Mouse (Mus musculus) thymus, postnatal 10 days (tissue): ENCODE results near the gene Lipi.

ENCODE experiments used
- DNase-seq, 2 experiments: peaks; one replicate each; pipeline ENCODE4 v3.0.0; 2021; ENCODE audit warnings: low spot score in 2 of 2

The Lipi gene

DNA sequence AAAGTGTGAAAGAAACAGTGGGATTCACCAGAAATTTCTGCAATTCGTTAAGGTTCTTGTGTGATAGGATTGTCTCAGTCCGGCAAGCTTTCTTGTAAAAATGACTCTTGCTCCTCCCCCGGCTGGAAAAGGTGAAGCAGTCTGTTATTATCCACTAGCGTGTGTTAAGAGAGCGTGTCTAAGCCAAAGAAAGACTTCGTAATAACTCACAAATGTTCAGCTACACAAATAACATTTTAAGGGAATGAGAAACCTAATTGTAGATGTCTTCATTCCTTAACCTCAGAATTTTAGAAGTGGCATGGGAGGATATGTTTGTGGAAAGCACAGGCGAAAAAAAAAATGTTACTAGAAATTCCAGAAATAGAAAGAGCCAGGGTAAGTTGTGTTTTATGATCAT, at the start of gene Lipi:
Gene Lipi (minus strand): TSS at position 101 of the 400 bp plus-strand sequence.
- DNase-seq: no peak

DNA sequence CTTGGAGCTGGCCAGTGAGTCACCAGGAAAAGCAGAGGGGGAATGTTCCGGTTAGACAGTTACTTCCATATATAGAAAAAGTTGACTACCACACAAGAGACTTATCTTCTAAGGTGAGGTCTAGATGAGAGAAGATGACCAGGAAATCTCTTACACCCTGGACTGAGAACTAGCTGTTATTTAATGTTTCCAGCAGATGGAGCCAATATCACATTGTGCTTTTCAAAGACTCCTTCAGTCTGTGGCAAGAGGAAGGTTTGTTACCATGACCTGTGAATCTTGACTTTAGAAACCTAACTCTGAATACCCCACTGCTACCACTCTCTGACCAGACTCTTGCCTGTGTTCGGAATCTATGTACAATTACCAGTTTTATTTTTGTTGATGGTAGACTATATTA, 42.0 kb upstream of the Lipi start:
- DNase-seq: no peak

DNA sequence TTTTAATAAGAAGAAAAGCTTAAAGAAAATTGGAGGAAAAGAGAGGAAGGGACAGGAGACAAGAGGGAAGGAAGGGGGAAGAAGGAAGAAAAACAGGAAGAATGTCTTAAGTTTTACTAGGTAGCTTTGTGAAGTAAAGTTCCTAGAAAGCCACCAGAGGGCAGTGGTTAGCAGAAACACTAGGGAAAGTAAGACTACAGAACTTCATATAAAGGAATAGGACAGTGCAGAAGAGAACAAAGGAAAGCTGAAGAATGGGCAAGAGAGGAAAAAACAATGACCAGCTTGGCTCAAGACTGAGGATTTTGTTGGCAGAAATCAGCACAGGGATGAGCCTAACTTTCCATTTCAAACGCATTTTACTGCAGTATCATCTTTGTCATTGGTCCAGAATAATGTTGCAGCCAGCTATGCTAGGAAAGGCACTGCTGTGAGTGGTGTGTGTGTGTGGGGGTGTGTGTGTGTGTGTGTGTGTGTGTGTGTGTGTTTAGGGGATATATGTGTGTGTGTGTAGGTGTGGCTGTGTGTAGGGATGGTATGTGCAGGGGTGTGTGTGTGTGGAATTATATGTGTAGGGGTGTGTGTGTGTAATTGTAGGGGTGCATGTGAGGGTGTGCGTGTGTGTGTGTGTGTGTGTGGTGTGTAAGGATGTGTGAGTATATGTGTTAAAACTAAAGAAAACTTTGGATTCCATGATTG, 31.9 kb upstream of the Lipi start:
- DNase-seq: peak in 1 of 2 experiments; percentile 33

DNA sequence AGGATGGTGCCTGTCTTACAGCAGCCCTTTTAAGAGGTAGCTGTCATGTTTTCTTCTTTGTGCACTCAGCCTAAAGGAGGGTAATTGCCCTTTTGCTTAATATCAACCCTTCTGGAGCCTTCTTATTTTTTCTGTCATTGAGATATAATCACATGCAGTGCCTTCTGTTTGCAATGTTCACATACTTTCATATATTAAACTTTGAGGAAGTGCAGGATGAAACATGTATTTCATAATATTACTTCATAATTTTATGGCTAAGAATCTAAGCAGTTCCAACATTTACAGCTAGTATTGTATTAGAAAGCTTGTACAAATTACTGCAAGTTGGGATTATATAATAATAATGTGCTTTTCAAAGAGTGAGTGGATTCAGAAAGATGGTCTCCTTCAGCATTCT, 26.7 kb upstream of the Lipi start:
- no peak for DNase-seq

DNA sequence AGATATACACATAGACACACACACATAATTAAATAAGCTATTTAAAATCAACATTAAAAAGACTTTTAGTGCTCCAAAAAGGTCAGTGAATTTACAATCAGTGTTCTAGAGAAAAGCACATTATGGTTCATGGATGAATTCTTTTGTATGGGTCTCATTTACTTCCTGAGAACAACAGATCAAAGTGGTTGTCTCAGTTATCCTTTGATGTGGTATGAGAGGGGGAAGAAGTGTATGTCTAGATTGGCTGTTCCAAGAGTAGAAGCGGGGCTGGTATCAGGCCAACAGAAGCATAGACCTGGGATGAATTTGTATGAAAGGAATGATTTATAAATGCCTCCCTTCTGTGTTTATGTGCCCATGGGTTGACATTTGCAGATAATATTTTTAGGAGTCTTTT, 20.6 kb upstream of the Lipi start:
- no peak for DNase-seq

DNA sequence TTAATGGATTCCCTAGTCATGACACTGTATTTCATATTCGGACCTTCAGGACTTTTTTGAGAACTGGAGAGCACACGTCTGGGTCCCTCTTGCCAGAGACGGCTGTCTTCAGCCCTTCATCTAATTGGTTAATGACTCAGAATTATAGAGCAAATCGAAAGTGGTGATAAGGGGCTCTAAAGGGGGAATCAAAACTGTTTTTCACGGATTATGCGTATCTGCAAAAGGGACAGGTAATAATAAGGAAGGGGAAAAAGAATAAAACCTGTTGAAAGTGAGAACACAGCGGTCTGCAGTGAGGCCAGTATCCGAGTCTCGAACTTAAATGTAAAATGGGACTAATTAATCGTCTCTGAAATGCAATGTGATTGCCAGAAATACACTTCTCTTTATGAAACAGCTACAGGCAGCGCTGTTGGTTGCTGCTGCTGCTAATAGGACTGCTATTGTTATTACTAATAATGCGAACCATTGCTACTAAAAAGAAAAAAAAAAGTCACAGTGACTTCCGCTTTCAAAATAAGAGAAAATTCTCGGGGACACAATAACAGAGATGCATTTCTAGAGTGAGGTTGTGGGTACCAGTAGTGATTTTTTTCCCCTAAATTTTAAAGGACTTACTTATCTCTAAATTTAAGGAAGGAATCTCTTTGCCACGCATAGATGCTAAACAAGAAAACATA, 7.8 kb upstream of the Lipi start:
- no peak for DNase-seq

DNA sequence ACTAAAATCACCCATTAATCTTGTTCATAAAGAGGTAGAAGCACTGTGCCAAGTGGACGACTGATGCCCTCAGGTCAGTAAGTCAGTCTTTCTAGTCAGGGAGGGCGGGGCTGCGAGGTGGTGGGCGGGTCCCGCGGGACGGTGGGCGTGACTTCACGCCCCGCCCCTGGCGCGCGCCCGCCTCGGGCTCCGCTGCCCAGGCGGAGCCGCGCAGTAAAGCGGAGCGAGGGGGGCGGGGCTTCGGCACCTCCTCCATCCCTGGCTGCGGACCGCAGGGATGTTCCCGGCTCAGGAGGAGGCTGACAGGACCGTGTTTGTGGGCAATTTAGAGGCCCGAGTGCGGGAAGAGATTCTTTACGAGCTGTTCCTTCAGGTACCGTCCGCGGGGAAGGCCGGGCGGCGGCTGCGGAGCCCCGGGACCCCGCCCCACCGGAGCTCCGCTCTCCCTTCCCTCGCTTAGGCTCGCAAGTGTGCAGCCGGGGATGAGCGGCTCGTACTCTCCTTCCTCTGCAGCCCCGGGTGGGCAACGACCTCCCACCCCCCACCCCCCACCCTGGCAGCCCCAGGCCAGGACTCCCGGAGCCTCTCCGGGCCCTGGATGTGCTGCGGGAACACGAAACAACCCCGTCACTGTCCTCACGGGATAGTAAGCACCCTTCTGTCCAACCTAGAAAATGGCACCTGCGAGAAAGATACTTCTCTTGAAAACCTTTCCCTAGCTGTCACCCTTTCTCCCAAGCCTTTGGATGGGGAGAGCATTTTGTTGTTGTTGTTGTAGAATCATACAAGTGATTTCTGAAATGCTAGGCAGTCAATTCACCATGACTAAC, 7.0 kb upstream of the Lipi start, which contains the start of gene Rbm11:
Gene Rbm11 (plus strand): TSS at position 174 of the 830 bp plus-strand sequence.
- DNase-seq: peak; percentile 44 to 62

DNA sequence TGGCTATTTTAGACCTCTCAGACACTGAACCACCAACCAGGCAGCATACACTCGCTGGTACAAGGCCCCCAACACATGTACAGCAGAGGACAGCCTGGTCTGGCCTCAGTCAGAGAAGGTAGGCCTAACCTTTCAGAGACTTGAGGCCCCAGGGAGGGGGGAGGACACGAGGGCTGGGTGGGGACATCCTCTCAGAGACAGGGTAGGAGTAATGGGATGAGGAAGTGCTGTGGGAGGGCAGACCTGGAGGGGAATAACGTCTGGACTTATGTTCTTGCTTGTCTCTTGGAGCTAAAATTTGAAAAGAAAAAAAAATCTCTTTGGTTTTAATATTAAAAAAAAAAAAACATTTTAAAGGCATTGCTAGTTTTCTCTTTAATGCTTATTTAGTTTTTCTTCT, 605 bp upstream of the Lipi start:
- no peak for DNase-seq

DNA sequence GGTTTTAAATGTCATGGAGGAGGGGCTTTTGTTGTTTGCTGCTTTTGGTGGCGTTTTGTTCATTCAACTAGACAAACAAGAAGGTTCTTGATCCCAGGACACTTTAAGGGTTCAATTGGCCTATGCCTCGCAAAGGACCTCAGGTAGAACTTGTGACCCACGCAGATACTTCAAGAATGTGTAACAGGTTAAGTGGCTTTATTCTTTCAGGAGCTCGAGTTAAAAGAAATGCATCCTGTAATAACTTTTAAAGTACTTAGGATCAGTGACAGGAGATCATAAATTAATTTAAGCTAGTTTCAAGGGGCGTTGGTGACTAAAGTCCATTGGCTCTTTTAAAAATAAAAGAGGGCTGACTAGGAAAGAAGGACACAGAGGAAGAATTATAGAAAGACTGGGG, 3.6 kb downstream of the Lipi start:
- DNase-seq: no peak

DNA sequence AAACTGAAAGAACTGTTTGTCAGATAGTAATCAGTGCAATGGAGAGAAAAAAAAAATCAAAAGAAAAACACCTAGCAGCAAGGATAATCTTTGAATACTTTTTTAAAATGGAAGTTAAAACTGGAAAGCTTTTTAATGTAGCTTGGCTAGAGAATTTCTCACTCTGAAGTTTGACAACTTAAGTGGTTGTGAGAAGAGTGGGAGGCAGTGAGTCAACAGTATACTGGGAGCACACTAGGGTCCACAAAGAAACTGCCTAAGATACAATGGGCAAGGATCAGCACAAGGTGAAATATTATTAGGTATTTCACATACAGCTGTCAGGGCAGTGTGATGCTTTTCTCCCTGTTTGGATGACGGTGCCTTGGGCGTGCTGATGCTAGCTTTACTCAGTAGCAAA, 23.0 kb downstream of the Lipi start:
- no peak for DNase-seq

DNA sequence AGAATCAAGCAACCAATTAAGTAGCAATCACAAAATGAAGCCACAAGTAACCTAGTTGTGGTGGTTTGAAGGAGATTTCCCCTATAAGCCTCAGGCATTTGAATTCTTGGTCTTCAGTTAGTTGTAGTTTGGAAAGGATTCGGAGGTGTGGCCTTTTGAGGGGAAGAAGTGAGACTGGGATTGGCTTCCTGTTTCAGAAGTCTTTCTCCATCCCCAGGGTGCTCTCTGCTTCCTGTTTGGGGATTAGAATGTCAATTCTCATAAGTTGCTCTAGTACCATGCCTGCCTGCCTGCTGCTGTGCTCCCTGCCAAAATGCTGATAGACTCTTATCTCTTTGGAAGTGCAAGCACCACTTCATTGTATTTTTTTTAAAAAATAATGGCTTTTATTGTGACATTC, 40.6 kb downstream of the Lipi start:
- no peak for DNase-seq

DNA sequence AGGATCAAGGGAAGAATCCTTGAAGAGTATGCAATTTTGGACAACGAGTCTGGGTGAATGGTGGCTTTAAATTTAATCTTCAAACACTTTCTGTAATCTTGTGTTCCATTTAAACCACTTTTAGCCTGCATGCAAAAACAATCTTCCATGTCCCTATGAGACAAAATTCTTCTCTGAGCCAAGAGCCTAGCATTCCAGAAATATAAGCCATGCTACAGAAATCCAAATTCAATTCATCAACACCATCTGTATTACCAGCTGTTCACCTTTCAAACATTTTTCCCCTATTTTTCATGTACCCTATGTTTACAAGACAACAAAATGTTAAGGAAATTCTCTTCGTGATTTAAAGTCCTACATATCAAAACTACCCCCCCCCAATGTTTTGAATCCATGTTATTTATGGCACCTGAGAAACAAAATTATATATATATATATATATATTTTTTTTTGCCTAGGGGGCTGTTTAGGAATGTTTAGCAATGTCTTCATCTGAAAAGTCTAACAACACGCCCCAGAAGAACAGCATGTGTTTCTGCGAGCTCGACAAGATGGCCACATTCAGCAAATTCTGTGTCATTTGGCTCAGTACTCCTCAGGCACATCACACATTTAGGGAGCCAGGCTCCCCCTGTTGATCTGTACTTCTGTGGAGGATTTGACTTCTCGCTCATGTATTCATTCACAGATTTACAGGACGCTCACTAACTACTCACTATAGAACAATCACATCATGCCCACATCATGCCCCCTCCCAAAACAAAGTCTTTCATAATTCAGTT, 47.9 kb downstream of the Lipi start:
- no peak for DNase-seq

DNA sequence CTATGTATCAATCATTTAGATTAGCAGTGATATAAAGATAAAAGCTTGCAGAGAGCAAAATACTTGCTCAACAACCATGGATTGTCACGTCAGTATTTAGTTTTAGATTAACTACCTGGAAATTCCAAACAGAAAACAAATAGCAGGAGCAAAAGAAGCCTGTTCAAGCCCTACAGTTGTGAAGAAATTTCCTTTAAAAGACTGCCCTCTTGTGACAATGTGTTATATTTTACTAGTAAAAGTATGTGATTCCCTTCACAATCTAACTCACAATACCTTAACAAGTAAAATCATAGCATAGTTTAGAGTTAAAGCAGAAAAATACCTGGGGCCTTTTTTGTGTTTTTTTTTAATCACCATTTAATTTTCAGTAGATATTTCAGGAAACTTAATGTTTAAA, 54.2 kb downstream of the Lipi start:
- DNase-seq: no peak

DNA sequence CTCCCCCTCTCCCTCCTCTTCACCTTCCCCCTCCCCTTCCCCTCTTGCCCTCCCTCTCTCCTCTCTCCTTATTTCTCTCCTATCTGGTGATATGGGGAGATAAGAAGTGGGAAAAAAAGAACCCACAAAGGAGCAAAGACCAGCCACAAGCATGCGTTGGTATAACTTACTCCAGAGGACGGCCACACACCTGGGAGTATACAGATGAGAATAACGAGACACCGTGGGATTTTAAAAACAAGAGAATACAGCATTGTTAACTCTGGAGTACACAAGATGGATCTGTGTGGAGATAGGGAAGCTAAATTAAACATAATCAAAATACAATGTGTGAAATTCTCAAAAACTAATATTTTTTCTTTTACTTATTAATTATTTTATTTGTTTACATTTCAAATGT, 89.3 kb downstream of the Lipi start:
- DNase-seq: no peak
